Mouse (Mus musculus) heart, postnatal 0 days (tissue): Measurements from ENCODE around the gene Lemd1. TPM values are rescaled to one million over a fixed set of nuclear protein-coding genes. Genes with fewer than 3 reads are reported as not detected.
A peak's percentile ranks its signal among the peaks of the same experiment; 100 is the strongest.

Experiments used
- ATAC-seq: fragments of 200-750 bp; cut with Nextera tagmentation; 2 replicates; pipeline ENCODE4 v1.8.0; 2017; ENCODE audit warnings: low read depth, moderate number of reproducible peaks, moderate library complexity; ENCODE audit not compliant: insufficient read depth
- DNase-seq: peaks from one replicate; pipeline ENCODE4 v3.0.0-alpha.2; 2016; ENCODE audit warnings: low spot score
- H3K27ac ChIP-seq: fragments of 300-500 bp; sonication (generic); 2 replicates; pipeline ENCODE4 v1.5.1; 2014; ENCODE audit warnings: low read depth, mild to moderate bottlenecking
- H3K27me3 ChIP-seq: fragments of 300-500 bp; sonication (generic); 2 replicates; pipeline ENCODE4 v1.6.1; 2014; ENCODE audit warnings: low read length, mixed read lengths; ENCODE audit not compliant: control insufficient read depth, insufficient read depth
- H3K36me3 ChIP-seq: fragments of 300-500 bp; sonication (generic); replicated peaks from 2 replicates; pipeline ENCODE4 v1.6.1; 2014; ENCODE audit warnings: low read length, mixed read lengths; ENCODE audit not compliant: control insufficient read depth, insufficient read depth
- H3K4me1 ChIP-seq: fragments of 300-500 bp; sonication (generic); 2 replicates; pipeline ENCODE4 v1.6.1; 2014; ENCODE audit warnings: antibody characterized with exemption; ENCODE audit not compliant: control insufficient read depth, insufficient read depth
- H3K4me2 ChIP-seq: fragments of 300-500 bp; sonication (generic); 2 replicates; pipeline ENCODE4 v1.6.1; 2014; ENCODE audit warnings: low read depth, mild to moderate bottlenecking, low read length, moderate library complexity
- H3K4me3 ChIP-seq: fragments of 300-500 bp; sonication (generic); 2 replicates; pipeline ENCODE4 v1.5.1; 2014; ENCODE audit warnings: low read depth, low read length
- H3K9ac ChIP-seq: fragments of 300-500 bp; sonication (generic); replicated peaks from 2 replicates; pipeline ENCODE4 v1.6.1; 2014; ENCODE audit warnings: low read depth, low read length, mixed read lengths
- H3K9me3 ChIP-seq: fragments of 300-500 bp; sonication (generic); replicated peaks from 2 replicates; pipeline ENCODE4 v1.6.1; 2016; ENCODE audit warnings: low read length; ENCODE audit not compliant: control insufficient read depth
- CTCF ChIP-seq: IDR thresholded peaks from 2 replicates; pipeline ENCODE4 v1.5.1; 2016; ENCODE audit warnings: antibody characterized with exemption, control low read depth, low read depth
- EP300 ChIP-seq: IDR thresholded peaks from 2 replicates; pipeline ENCODE4 v1.6.1; 2016; ENCODE audit warnings: antibody characterized with exemption, low read depth
- WGBS: fragments of 180-500 bp; shearing (Covaris S2); extraction: QIAGEN DNeasy Blood & Tissue Kit; methylation state at CpG from one replicate; pipeline ENCODE4 v1.1.7; 2014; 5-methylcytosine and 5-hydroxymethylcytosine counted together
- polyA plus RNA-seq: library from polyadenylated mRNA; unstranded; fragments of >200 nt; fragmentation: Nextera tagmentation; extraction: Ambion mirVana; gene quantifications from 2 replicates; pipeline ENCODE4 v1.2.1, GENCODE M21; 2015
- total RNA-seq: library from RNA; depleted of rRNA; stranded (reverse); fragments of >200 nt; gene quantifications from 2 replicates; pipeline ENCODE4 v1.2.3, GENCODE M21; 2014; ENCODE audit warnings: low replicate concordance

Lemd1 gene
- total and polyA plus RNA-seq, 2 experiments from 2014 or later = not detected

GRCm38 (mm10) chr1:132165859-132166258 is 25.4 kb upstream of the Lemd1 start:
- Histone ChIP-seq H3K27me3 (peaks cover 13% of the 10 kb centered on the region), H3K9me3 (0 out of 2 replicates have a peak, but pooled peaks cover 4% of the 10 kb centered on the region), H3K4me1 (no peaks in the 10 kb centered on the region), H3K4me3 (no peak overlapping the region), H3K4me2 (no peak overlapping the region), H3K27ac (no peak overlapping the region), H3K9ac (no peak overlapping the region), H3K36me3 (no peaks in the 10 kb centered on the region)
- ATAC-seq (no peak), DNase-seq (no peak)
- TF ChIP-seq EP300 = no peak
- peak; percentile 26 for TF ChIP-seq CTCF
- WGBS = 65% methylated on average over 3 of the region's 3 CpGs

GRCm38 (mm10) chr1:132168115-132168767 is 23.0 kb upstream of the Lemd1 start:
- 5% methylated on average over 12 of the region's 12 CpGs for WGBS
- TF ChIP-seq CTCF (no peak), EP300 (no peak)
- 0 out of 2 replicates have a peak, but pooled peaks cover 4% of the 10 kb centered on the region for H3K9me3 ChIP-seq
- no peaks in the 10 kb centered on the region for H3K4me1 ChIP-seq
- peaks cover 13% of the 10 kb centered on the region for H3K27me3 ChIP-seq
- DNase-seq = no peak
- no peak; the same call in 1 of the 2 replicates for ATAC-seq
- H3K36me3 ChIP-seq = no peaks in the 10 kb centered on the region
- H3K27ac ChIP-seq = no peak overlapping the region
- no peak overlapping the region for H3K9ac ChIP-seq
- H3K4me2 ChIP-seq = peak overlapping the region; percentile 48
- no peak overlapping the region for H3K4me3 ChIP-seq

DNA sequence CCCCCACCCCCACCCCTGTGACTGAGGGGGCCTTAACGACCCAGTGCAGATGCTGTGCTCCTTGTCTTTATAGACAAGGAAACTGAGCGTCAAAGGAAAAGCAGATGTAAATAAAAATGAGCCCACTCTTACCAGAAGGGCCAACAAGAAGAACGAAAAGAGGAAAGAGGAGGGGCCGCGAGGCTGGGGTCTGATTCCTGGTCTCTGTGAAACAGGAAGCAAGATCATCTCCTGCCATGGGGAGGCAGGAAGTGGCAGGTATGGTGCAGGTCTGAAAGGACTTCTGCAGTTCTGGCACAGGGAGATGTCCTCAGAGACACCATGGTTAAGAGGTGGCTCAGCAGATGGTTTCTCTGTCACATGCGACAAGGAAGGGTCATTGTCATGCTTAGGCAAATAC is 20.5 kb upstream of the Lemd1 start:
- Histone ChIP-seq H3K36me3 (no peaks in the 10 kb centered on the region), H3K4me1 (no peaks in the 10 kb centered on the region), H3K9ac (no peak overlapping the region), H3K9me3 (0 out of 2 replicates have a peak, but pooled peaks cover 4% of the 10 kb centered on the region), H3K27ac (no peak overlapping the region), H3K27me3 (peaks cover 13% of the 10 kb centered on the region), H3K4me2 (no peak overlapping the region), H3K4me3 (no peak overlapping the region)
- ATAC-seq = no peak
- no peak for DNase-seq
- 55% methylated on average over 6 of the region's 6 CpGs for WGBS
- TF ChIP-seq EP300 (no peak), CTCF (no peak)

DNA sequence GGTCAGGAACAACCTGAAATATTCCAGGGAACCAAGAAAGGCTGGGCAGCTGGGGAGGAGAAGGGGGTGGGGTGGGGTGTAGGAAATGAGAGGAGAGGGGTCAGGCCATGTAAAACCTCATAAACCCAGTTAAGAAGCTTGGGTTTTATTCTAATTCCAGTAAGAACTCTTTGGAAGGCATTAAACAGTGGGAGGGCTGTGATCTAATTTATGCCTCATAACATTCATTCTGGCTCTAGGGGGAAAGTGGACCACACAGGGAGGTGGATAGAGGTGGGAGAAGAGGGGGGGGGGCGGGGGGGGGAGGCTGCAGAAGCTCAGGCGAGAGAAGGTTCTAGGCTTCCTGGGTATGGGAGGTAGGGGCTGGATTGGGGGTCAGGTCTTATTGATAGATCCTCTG is 19.6 kb upstream of the Lemd1 start:
- Histone ChIP-seq H3K9ac (no peak overlapping the region), H3K4me2 (no peak overlapping the region), H3K27me3 (peaks cover 11% of the 10 kb centered on the region), H3K4me1 (no peaks in the 10 kb centered on the region), H3K4me3 (no peak overlapping the region), H3K27ac (no peak overlapping the region), H3K9me3 (no peaks in the 10 kb centered on the region), H3K36me3 (no peaks in the 10 kb centered on the region)
- TF ChIP-seq CTCF (no peak), EP300 (no peak)
- ATAC-seq (no peak), DNase-seq (no peak)
- WGBS = 36% methylated on average over 1 of the region's 2 CpGs

DNA sequence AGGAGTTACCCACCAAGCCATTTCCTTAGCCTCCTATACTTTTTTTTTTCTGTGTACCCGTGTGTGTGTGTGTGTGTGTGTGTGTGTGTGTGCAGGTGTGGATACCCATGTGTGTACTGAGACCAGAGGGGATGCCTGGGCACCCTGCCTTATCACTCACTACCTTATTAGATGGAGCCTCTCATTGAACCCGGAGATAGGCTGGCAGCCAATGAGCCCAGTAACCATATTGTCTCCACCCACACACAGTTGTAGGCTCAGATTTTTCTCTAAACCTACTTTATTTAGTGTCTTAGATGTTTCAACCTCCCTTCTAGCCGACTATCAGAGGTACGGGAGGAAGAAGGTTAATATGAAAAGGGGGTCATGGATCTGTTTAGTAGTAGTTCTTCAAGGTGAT is 4.9 kb upstream of the Lemd1 start:
- Histone ChIP-seq H3K27me3 (peaks cover 68% of the 10 kb centered on the region), H3K36me3 (no peaks in the 10 kb centered on the region), H3K4me2 (no peak overlapping the region), H3K27ac (no peak overlapping the region), H3K4me3 (no peak overlapping the region), H3K4me1 (peaks cover 7% of the 10 kb centered on the region; the same call in 1 of the 2 replicates), H3K9ac (no peak overlapping the region), H3K9me3 (no peaks in the 10 kb centered on the region)
- DNase-seq = no peak
- WGBS = 62% methylated on average over 4 of the region's 4 CpGs
- no peak for ATAC-seq
- TF ChIP-seq EP300 (no peak), CTCF (no peak)

DNA sequence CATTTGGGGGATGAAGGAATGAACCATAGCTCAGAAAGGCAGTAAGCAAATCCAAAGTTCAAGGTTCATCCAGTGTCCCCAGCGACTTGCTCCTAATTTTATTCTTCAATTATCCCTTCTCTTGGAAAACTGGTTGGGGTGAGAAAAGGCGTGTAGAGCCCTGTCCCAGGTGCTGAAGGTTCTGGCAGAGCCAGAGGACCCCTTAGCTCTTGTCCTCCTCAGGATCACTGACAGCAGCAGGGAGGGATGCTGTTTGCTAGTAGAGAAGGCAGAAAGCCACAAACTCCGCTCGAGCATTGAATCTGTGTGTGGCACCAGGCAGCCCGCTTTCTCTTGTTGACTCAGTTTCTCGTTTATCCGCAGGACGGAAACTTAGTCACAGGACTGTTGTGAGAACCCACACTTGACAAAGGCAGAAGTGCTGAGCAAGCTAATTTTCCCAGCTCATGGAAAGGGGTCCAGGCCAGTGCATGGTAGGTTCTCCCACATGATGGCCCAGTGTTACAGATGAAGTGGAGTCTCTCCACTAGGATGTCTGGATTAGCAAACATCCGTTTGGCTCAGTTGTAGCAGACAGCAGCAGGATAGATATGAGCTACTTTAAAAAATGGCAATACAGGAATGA is 2.7 kb upstream of the Lemd1 start:
- H3K9ac ChIP-seq = no peak overlapping the region
- DNase-seq (no peak), ATAC-seq (no peak)
- H3K36me3 ChIP-seq = no peaks in the 10 kb centered on the region
- H3K4me1 ChIP-seq = peaks cover 7% of the 10 kb centered on the region; the same call in 1 of the 2 replicates
- no peak overlapping the region for H3K4me3 ChIP-seq
- 29% methylated on average over 9 of the region's 9 CpGs for WGBS
- peaks cover 78% of the 10 kb centered on the region for H3K27me3 ChIP-seq
- H3K4me2 ChIP-seq = no peak overlapping the region
- H3K9me3 ChIP-seq = no peaks in the 10 kb centered on the region
- H3K27ac ChIP-seq = no peak overlapping the region
- no peak for TF ChIP-seq EP300
